Mouse (Mus musculus): Measurements from ENCODE around the gene Gm5065.

Gm5065 gene

GRCm38 (mm10) chr7:5350237-5350636, at the start of gene Gm5065:
Gm5065 (plus strand) TSS chr7:5350537.
- no peak for DNase-seq (ENCODE audit: low spot score)

- DNase-seq (ENCODE audit: low spot score) = no peak
These were observed 22.8 kb upstream of the Gm5065 start for GRCm38 (mm10) chr7:5327511-5327910.

DNA sequence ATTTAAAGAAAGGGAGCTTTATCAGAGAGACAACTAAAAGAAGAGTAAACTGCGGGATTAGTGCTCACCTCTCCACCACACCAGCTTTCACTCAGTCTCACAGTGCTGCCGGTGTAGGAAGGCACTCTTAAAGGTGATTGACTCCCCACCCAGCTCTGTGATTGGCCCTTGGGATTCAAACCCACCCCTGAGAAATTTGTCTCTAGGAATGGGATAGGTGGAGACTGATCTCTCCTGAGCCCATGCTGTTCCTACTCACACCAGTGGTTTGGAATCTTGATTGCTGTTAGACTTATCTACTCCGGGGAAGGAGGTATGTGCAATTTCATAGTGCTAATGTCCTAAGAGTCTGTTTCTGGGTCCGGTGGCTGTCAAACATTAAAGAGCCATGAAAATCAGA, 598 bp downstream of the Gm5065 start, which contains the start of gene Nlrp2:
Gene Nlrp2, minus strand, starts transcription at position 101 of the 400 bp plus-strand sequence.
- DNase-seq (ENCODE audit: low spot score) = no peak

GRCm38 (mm10) chr7:5363599-5363998, 13.3 kb downstream of the Gm5065 start:
- DNase-seq (ENCODE audit: low spot score) = no peak

GRCm38 (mm10) chr7:5366724-5367123, 16.4 kb downstream of the Gm5065 start:
- DNase-seq (ENCODE audit: low spot score) = no peak

DNA sequence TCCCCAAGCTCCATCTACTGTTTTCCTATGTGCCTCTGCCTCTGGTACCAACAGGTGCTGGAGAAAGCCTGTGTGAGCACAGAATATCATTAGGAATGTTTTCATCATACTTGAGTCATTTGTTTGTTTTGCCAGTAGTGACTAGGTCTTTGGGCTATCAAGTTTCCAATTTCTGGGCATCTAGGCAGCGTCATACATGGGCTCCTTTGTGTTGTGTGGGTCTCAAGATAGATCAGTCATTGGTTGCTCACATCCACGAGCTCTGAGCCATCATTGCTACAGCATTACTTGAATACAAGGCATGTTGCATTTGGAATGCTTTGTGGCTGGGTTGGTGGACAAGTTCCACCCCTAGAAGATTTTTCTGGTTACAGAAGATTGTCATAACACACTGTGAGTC, 55.9 kb downstream of the Gm5065 start:
- no peak for DNase-seq (ENCODE audit: low spot score)
